Mouse (Mus musculus) monocyte, adult 59 days (primary cell): Measurements from ENCODE around the gene Olfr483. TPM values are rescaled to one million over a fixed set of nuclear protein-coding genes. Genes with fewer than 3 reads are reported as not detected.

ENCODE experiments used
- total RNA-seq, 2 experiments: library from RNA; stranded (reverse); gene quantifications; one replicate each; pipeline ENCODE4 v1.2.4; 2023

Gene Olfr483
- not detected for total RNA-seq

GRCm38 (mm10) chr7:108100549-108100948 is at the start of gene Olfr483:
TSS of gene Olfr483 (plus strand) at chr7:108100849.

GRCm38 (mm10) chr7:108067246-108067645 is 33.4 kb upstream of the Olfr483 start, which contains the start of gene Olfr480:
TSS of gene Olfr480 (minus strand) at chr7:108067346.

GRCm38 (mm10) chr7:108079555-108079954 is 21.1 kb upstream of the Olfr483 start, which contains the start of gene Olfr481:
TSS of gene Olfr481 (plus strand) at chr7:108079855.

GRCm38 (mm10) chr7:108097486-108097885 is 3.2 kb upstream of the Olfr483 start, which contains the start of gene Olfr482:
TSS of gene Olfr482 (minus strand) at chr7:108097586.

GRCm38 (mm10) chr7:108127349-108127748 is 26.7 kb downstream of the Olfr483 start, which contains the start of gene Olfr484:
TSS of gene Olfr484 (minus strand) at chr7:108127449.

Other genes starting within 250 kb of the Olfr483 start
- gene Olfr472, start 202.9 kb upstream of the Olfr483 start, total RNA-seq = under 1 TPM in 1 of 2 experiments, not detected in 1; 0.08 TPM
- not detected for gene Olfr473, start 170.4 kb upstream of the Olfr483 start, total RNA-seq
- gene Olfr474, start 146.2 kb upstream of the Olfr483 start, total RNA-seq = not detected
- gene Olfr476, start 136.0 kb upstream of the Olfr483 start, total RNA-seq = not detected
- gene Olfr477, start 114.2 kb upstream of the Olfr483 start, total RNA-seq = not detected
- not detected for gene Olfr478, start 66.9 kb upstream of the Olfr483 start, total RNA-seq
- gene Olfr479, start 50.2 kb upstream of the Olfr483 start, total RNA-seq = not detected
- gene Olfr480, start 33.5 kb upstream of the Olfr483 start, total RNA-seq = not detected
- not detected for gene Olfr481, start 21.0 kb upstream of the Olfr483 start, total RNA-seq
- gene Olfr482, start 3.3 kb upstream of the Olfr483 start, total RNA-seq = 1 to 10 TPM; 1.5 to 1.8 TPM
- not detected for gene Olfr484, start 26.6 kb downstream of the Olfr483 start, total RNA-seq
- not detected for gene Olfr485, start 59.0 kb downstream of the Olfr483 start, total RNA-seq
- gene Olfr486, start 71.9 kb downstream of the Olfr483 start, total RNA-seq = not detected
- gene Olfr487, start 113.8 kb downstream of the Olfr483 start, total RNA-seq = not detected
- not detected for gene Olfr488, start 157.5 kb downstream of the Olfr483 start, total RNA-seq
- gene Olfr490, start 188.1 kb downstream of the Olfr483 start, total RNA-seq = not detected
- gene Olfr491, start 212.6 kb downstream of the Olfr483 start, total RNA-seq = not detected
- gene Olfr492, start 222.8 kb downstream of the Olfr483 start, total RNA-seq = not detected
- not detected for gene Olfr493, start 246.1 kb downstream of the Olfr483 start, total RNA-seq